Comparison of ENCODE assay signal across 16 mouse cellular contexts in the genomic region with DNA sequence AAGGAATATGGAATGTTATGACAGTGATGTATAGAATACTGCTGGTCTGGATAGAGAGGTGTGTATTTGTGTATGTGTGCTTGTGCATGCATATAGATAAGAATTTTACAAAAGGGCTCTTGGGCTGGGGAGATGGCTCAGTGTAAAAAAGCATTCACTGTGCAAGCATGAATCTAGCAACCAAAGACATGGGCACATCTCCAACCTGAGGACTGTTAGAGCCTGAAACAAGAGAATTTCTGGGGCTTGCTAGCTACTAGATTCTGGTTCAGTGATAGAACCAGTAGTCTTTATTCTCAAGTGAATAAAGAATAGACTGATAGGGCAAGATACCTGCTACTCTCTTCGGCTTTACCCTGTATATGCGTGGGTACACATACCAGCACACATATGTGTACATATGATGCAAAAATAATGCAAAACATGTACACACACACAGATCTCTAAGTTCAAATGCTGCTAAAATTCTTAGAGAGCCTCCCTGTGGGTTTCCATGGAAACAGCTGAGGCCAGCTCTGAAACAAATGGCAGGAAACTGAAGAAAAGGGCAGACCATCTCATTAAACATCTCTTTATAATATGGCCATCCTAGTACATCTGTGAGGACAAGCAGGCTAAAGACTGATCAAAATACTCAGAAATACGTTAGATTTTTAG.
DNase-seq lines count a peak whose midpoint lies in the region; ATAC-seq and TF ChIP-seq lines count a peak whose summit lies in the region.
"Had no signal": no experiment of that assay in that cellular context is flagged by ENCODE, and none has a peak within 500 bp of the region (broad histone marks: within the 10 kb centered on the region; RNA-seq: fewer than 3 reads in every experiment).

No protein-coding gene starts in this region.

- 81% methylated on average over 3 of the region's 3 CpGs for WGBS in hindbrain, embryonic 11.5 days
- WGBS in hindbrain, embryonic 10.5 days: 81% methylated on average over 3 of the region's 3 CpGs
- WGBS in forebrain, embryonic 12.5 days: 75% methylated on average over 3 of the region's 3 CpGs
- WGBS in hindbrain, embryonic 15.5 days: 74% methylated on average over 3 of the region's 3 CpGs
- 57% methylated on average over 3 of the region's 3 CpGs for WGBS in midbrain, embryonic 13.5 days
- WGBS in cerebellum, adult 2 months: 79% methylated on average over 3 of the region's 3 CpGs

- no peak overlapping the region for H3K4me2 ChIP-seq in hindbrain, embryonic 11.5 days (replicated peaks; ENCODE audit: low read depth, low read length)
- no peak overlapping the region for H3K4me2 ChIP-seq in forebrain, embryonic 12.5 days
- H3K4me2 ChIP-seq in hindbrain, embryonic 15.5 days: no peak overlapping the region
- H3K4me2 ChIP-seq in midbrain, embryonic 13.5 days (replicated peaks): 0 out of 2 replicates have a peak overlapping the region, but pooled peaks have one; percentile 6
- H3K4me2 ChIP-seq: embryonic facial prominence, embryonic 15.5 days had no signal

- H3K36me3 ChIP-seq in hindbrain, embryonic 11.5 days (ENCODE audit: control insufficient read depth, insufficient read depth, low read length): no peaks in the 10 kb centered on the region
- no peaks in the 10 kb centered on the region for H3K36me3 ChIP-seq in hindbrain, embryonic 10.5 days
- H3K36me3 ChIP-seq in forebrain, embryonic 12.5 days (replicated peaks): no peaks in the 10 kb centered on the region
- no peaks in the 10 kb centered on the region for H3K36me3 ChIP-seq in hindbrain, embryonic 15.5 days
- H3K36me3 ChIP-seq in midbrain, embryonic 13.5 days: no peaks in the 10 kb centered on the region
- H3K36me3 ChIP-seq: embryonic facial prominence, embryonic 15.5 days had no signal

- no peak overlapping the region for H3K27ac ChIP-seq in hindbrain, embryonic 11.5 days (ENCODE audit: low read depth, low read length)
- no peak overlapping the region for H3K27ac ChIP-seq in hindbrain, embryonic 10.5 days
- no peak overlapping the region for H3K27ac ChIP-seq in forebrain, embryonic 12.5 days
- H3K27ac ChIP-seq in hindbrain, embryonic 15.5 days (replicated peaks): peak overlapping the region; percentile 64
- H3K27ac ChIP-seq in midbrain, embryonic 13.5 days: peak overlapping the region; percentile 61
- H3K27ac ChIP-seq in cerebellum, adult 2 months (ENCODE audit: insufficient read depth, low read length): no peak overlapping the region
- H3K27ac ChIP-seq: embryonic facial prominence, embryonic 15.5 days; layer of hippocampus, adult 2 months; liver, embryonic 14.5 days had no signal

- H3K4me3 ChIP-seq in hindbrain, embryonic 11.5 days (ENCODE audit: low read depth, low read length): no peak overlapping the region
- H3K4me3 ChIP-seq in hindbrain, embryonic 10.5 days: no peak overlapping the region
- no peak overlapping the region for H3K4me3 ChIP-seq in forebrain, embryonic 12.5 days (replicated peaks)
- no peak overlapping the region for H3K4me3 ChIP-seq in hindbrain, embryonic 15.5 days
- no peak overlapping the region for H3K4me3 ChIP-seq in midbrain, embryonic 13.5 days (replicated peaks)
- no peak overlapping the region for H3K4me3 ChIP-seq in cerebellum, adult 2 months (replicated peaks; ENCODE audit: insufficient read depth, low read depth, low read length)
- H3K4me3 ChIP-seq: embryonic facial prominence, embryonic 15.5 days; layer of hippocampus, adult 2 months had no signal

- DNase-seq in hindbrain, embryonic 11.5 days (ENCODE audit: low spot score): peak; percentile 2
- no peak for DNase-seq in hindbrain, embryonic 10.5 days (ENCODE audit: low spot score)
- DNase-seq in cerebellum, adult 2 months: no peak
- DNase-seq in cerebellum, postnatal 10 days: no peak
- DNase-seq: adrenal gland, adult 2 months; cerebellum, adult 9-10 months; gastrocnemius, postnatal 14 days; heart, postnatal 10 days; thymus, postnatal 25 days had no signal

- TF ChIP-seq POLR2A in cerebellum, adult 2 months (IDR thresholded peaks at IDR 0.05; ENCODE audit: borderline replicate concordance, insufficient read depth, low read length): no peak

- no peaks in the 10 kb centered on the region for H3K4me1 ChIP-seq in hindbrain, embryonic 11.5 days (replicated peaks; ENCODE audit: control insufficient read depth, insufficient read depth, low read length)
- no peaks in the 10 kb centered on the region for H3K4me1 ChIP-seq in hindbrain, embryonic 10.5 days (replicated peaks)
- H3K4me1 ChIP-seq in forebrain, embryonic 12.5 days: peaks cover 12% of the 10 kb centered on the region
- peaks cover 15% of the 10 kb centered on the region for H3K4me1 ChIP-seq in hindbrain, embryonic 15.5 days (replicated peaks)
- peaks cover 21% of the 10 kb centered on the region for H3K4me1 ChIP-seq in midbrain, embryonic 13.5 days (replicated peaks)
- no peaks in the 10 kb centered on the region for H3K4me1 ChIP-seq in cerebellum, adult 2 months (ENCODE audit: control insufficient read depth, insufficient read depth, low read length)
- H3K4me1 ChIP-seq: embryonic facial prominence, embryonic 15.5 days had no signal

- no peak overlapping the region for H3K9ac ChIP-seq in hindbrain, embryonic 11.5 days (ENCODE audit: low read depth, low read length)
- no peak overlapping the region for H3K9ac ChIP-seq in forebrain, embryonic 12.5 days
- H3K9ac ChIP-seq in hindbrain, embryonic 15.5 days: no peak overlapping the region
- no peak overlapping the region for H3K9ac ChIP-seq in midbrain, embryonic 13.5 days (replicated peaks)
- H3K9ac ChIP-seq: embryonic facial prominence, embryonic 15.5 days; liver, embryonic 14.5 days had no signal

- no peaks in the 10 kb centered on the region for H3K9me3 ChIP-seq in hindbrain, embryonic 11.5 days (ENCODE audit: control insufficient read depth, low read length)
- no peaks in the 10 kb centered on the region for H3K9me3 ChIP-seq in hindbrain, embryonic 10.5 days
- H3K9me3 ChIP-seq in forebrain, embryonic 12.5 days: no peaks in the 10 kb centered on the region
- no peaks in the 10 kb centered on the region for H3K9me3 ChIP-seq in hindbrain, embryonic 15.5 days
- H3K9me3 ChIP-seq in midbrain, embryonic 13.5 days: no peaks in the 10 kb centered on the region
- H3K9me3 ChIP-seq: embryonic facial prominence, embryonic 15.5 days had no signal

- 0 out of 2 replicates have a peak, but pooled peaks have one; percentile 47 for ATAC-seq in hindbrain, embryonic 11.5 days (ENCODE audit: low FRiP score)
- ATAC-seq in forebrain, embryonic 12.5 days (ENCODE audit: low FRiP score): 0 out of 2 replicates have a peak, but pooled peaks have one; percentile 46
- ATAC-seq in hindbrain, embryonic 15.5 days (ENCODE audit: low FRiP score, low read depth): peak; percentile 73; the same call in 1 of the 2 replicates
- ATAC-seq in midbrain, embryonic 13.5 days: peak; percentile 77
- ATAC-seq in megakaryocyte progenitor cell, adult 5-6 weeks (replicated peaks; ENCODE audit: poor library complexity): no peak

- no peak for TF ChIP-seq CTCF in cerebellum, adult 2 months (IDR thresholded peaks at IDR 0.05; ENCODE audit: borderline replicate concordance, insufficient read depth, low read depth, low read length)

- H3K27me3 ChIP-seq in hindbrain, embryonic 11.5 days (ENCODE audit: control insufficient read depth, insufficient read depth, low read length): no peaks in the 10 kb centered on the region
- H3K27me3 ChIP-seq in hindbrain, embryonic 10.5 days (ENCODE audit: insufficient read depth, poor library complexity, severe bottlenecking): no peaks in the 10 kb centered on the region
- no peaks in the 10 kb centered on the region for H3K27me3 ChIP-seq in forebrain, embryonic 12.5 days
- no peaks in the 10 kb centered on the region for H3K27me3 ChIP-seq in hindbrain, embryonic 15.5 days
- H3K27me3 ChIP-seq in midbrain, embryonic 13.5 days: no peaks in the 10 kb centered on the region
- H3K27me3 ChIP-seq in cerebellum, adult 2 months (ENCODE audit: control insufficient read depth, insufficient read depth, low read length): no peaks in the 10 kb centered on the region
- H3K27me3 ChIP-seq: embryonic facial prominence, embryonic 15.5 days had no signal

Comparison
In these comparisons a context has a peak if more than half of its experiments do, and no peak if none do; other contexts are left out.
1. H3K27ac ChIP-seq: peak in hindbrain, embryonic 15.5 days (single experiment) and midbrain, embryonic 13.5 days (single experiment); none in hindbrain, embryonic 11.5 days (single experiment), hindbrain, embryonic 10.5 days (single experiment), forebrain, embryonic 12.5 days (single experiment) and cerebellum, adult 2 months (single experiment).